Mouse (Mus musculus) MEL (cell line): ENCODE results near the gene Ddx24.

ENCODE experiments used
- CTCF ChIP-seq, 3 experiments: IDR thresholded peaks in 2 of 3; conservative IDR thresholded peaks in 1 of 3; 2 replicates each; pipeline ENCODE4 v1.5.1; 2011 to 2012; ENCODE audit warnings: low read length in 3 of 3, low read depth in 2 of 3, mild to moderate bottlenecking in 2 of 3, improper control_type of control experiment in 1 of 3, inconsistent platforms in 1 of 3, mixed read lengths in 1 of 3, moderate library complexity in 1 of 3; ENCODE audit not compliant: control insufficient read depth in 1 of 3, insufficient read depth in 1 of 3, poor library complexity in 1 of 3, severe bottlenecking in 1 of 3
- E2F4 ChIP-seq: IDR thresholded peaks from 2 replicates; pipeline ENCODE4 v1.6.1; 2011; ENCODE audit warnings: low read depth, low read length, improper control_type of control experiment, borderline replicate concordance
- ELF1 ChIP-seq: IDR thresholded peaks from 2 replicates; pipeline ENCODE4 v1.6.1; 2014; ENCODE audit warnings: low read depth, mild to moderate bottlenecking, inconsistent platforms, low read length, improper control_type of control experiment, moderate library complexity
- EP300 ChIP-seq, 2 experiments: IDR thresholded peaks; 2 replicates each; pipeline ENCODE4 v1.6.1; 2011; ENCODE audit warnings: improper control_type of control experiment in 2 of 2, low read length in 2 of 2, low read depth in 1 of 2, mild to moderate bottlenecking in 1 of 2
- GABPA ChIP-seq: IDR thresholded peaks from 2 replicates; pipeline ENCODE4 v1.6.1; 2012; ENCODE audit warnings: low read depth, mild to moderate bottlenecking, inconsistent platforms, low read length, improper control_type of control experiment, moderate library complexity
- MAFK ChIP-seq: IDR thresholded peaks from 2 replicates; pipeline ENCODE4 v1.6.1; 2011; ENCODE audit warnings: low read depth, mild to moderate bottlenecking, low read length, improper control_type of control experiment, borderline replicate concordance
- MAX ChIP-seq: IDR thresholded peaks from 2 replicates; pipeline ENCODE4 v1.6.1; 2011; ENCODE audit warnings: low read length, improper control_type of control experiment
- NRF1 ChIP-seq: IDR thresholded peaks from 2 replicates; pipeline ENCODE4 v1.6.1; 2014; ENCODE audit warnings: low read depth, mild to moderate bottlenecking, inconsistent platforms, low read length, improper control_type of control experiment, moderate library complexity; ENCODE audit not compliant: poor library complexity, insufficient read depth, severe bottlenecking
- POLR2A ChIP-seq, 2 experiments: IDR thresholded peaks; 2 replicates each; pipeline ENCODE4 v1.6.1; 2011 to 2012; ENCODE audit warnings: low read length in 2 of 2, mild to moderate bottlenecking in 2 of 2, control low read depth in 1 of 2, improper control_type of control experiment in 1 of 2, low read depth in 1 of 2, moderate library complexity in 1 of 2; ENCODE audit not compliant: control insufficient read depth in 1 of 2, insufficient read depth in 1 of 2, poor library complexity in 1 of 2
- SMC3 ChIP-seq: IDR thresholded peaks from 2 replicates; pipeline ENCODE4 v1.6.1; 2011; ENCODE audit warnings: low read depth, low read length, improper control_type of control experiment
- UBTF ChIP-seq: IDR thresholded peaks from 2 replicates; pipeline ENCODE4 v1.6.1; 2012; ENCODE audit warnings: low read depth, mild to moderate bottlenecking, inconsistent platforms, low read length, improper control_type of control experiment, moderate library complexity, borderline replicate concordance; ENCODE audit not compliant: insufficient read depth

DNA sequence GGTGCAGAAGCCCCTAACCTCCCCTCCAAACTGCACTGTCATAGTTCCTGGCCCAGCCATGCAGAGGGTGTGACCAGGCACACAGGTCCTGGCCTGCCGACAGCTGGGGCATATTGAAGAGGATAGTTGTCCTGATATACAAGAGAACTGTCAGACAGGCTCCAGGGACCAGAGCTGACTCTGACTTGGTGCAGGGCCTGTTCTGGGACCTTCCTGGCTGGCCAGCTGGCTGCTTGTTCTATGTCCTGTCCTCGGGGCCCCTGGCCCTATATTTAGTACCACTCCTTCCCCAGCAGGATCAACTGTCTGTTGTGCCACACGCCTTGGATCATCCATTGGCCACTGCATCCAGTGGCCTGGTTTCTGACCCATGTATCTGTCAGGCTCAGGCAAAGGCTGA is 63.3 kb downstream of the Ddx24 start:
- TF ChIP-seq CTCF (IDR thresholded peaks at IDR 0.05 in 2 of 3, conservative IDR thresholded peaks at IDR 0.05 in 1 of 3; ENCODE audit: control insufficient read depth in 1 of 3, insufficient read depth in 1 of 3, low read depth in 2 of 3, low read length in 3 of 3, poor library complexity in 1 of 3, severe bottlenecking in 1 of 3) (no peak), EP300 (IDR thresholded peaks at IDR 0.05; ENCODE audit: low read depth in 1 of 2, low read length in 2 of 2) (no peak), UBTF (no peak), MAX (no peak), ELF1 (no peak), POLR2A (IDR thresholded peaks at IDR 0.05; ENCODE audit: control insufficient read depth in 1 of 2, insufficient read depth in 1 of 2, low read depth in 1 of 2, low read length in 2 of 2, poor library complexity in 1 of 2) (no peak), MAFK (no peak), NRF1 (no peak), GABPA (no peak), SMC3 (no peak), E2F4 (no peak)
